Mouse (Mus musculus) ES-E14 (cell line): ENCODE results near the gene Nfatc4. TPM values are rescaled to one million over a fixed set of nuclear protein-coding genes. Genes with fewer than 3 reads are reported as not detected.

Experiments used
- DNase-seq: peaks from one replicate; pipeline ENCODE4 v3.0.0-alpha.2; 2013; ENCODE audit warnings: low read depth, low spot score
- H3K27ac ChIP-seq: 2 replicates; pipeline ENCODE4 v1.5.1; 2012; ENCODE audit warnings: low read depth, mild to moderate bottlenecking, low read length, moderate library complexity, mixed read lengths; ENCODE audit not compliant: poor library complexity, insufficient read depth, severe bottlenecking
- H3K36me3 ChIP-seq: 2 replicates; pipeline ENCODE4 v1.6.1; 2012; ENCODE audit warnings: mild to moderate bottlenecking, low read length, moderate library complexity, mixed read lengths; ENCODE audit not compliant: control insufficient read depth, poor library complexity, insufficient read depth, severe bottlenecking
- H3K4me1 ChIP-seq, 2 experiments: fragments of 150-350 bp in 1 of 2; sonication (generic) in 1 of 2; 2 replicates each; pipeline ENCODE4 v1.6.1; 2012; ENCODE audit warnings: low read length in 2 of 2, mild to moderate bottlenecking in 1 of 2, mixed read lengths in 1 of 2; ENCODE audit not compliant: control insufficient read depth in 2 of 2, insufficient read depth in 2 of 2, poor library complexity in 1 of 2
- H3K4me3 ChIP-seq, 2 experiments: fragments of 150-350 bp in 1 of 2; sonication (generic) in 1 of 2; 2 replicates each; pipeline ENCODE4 v1.5.1; 2012; ENCODE audit warnings: low read length in 2 of 2, low read depth in 1 of 2, mild to moderate bottlenecking in 1 of 2, mixed read lengths in 1 of 2; ENCODE audit not compliant: insufficient read depth in 1 of 2, poor library complexity in 1 of 2, severe bottlenecking in 1 of 2
- H3K9ac ChIP-seq: 2 replicates; pipeline ENCODE4 v1.6.1; 2012; ENCODE audit warnings: low read depth, mild to moderate bottlenecking, low read length, mixed read lengths; ENCODE audit not compliant: poor library complexity, insufficient read depth, severe bottlenecking
- H3K9me3 ChIP-seq: fragments of 150-350 bp; sonication (generic); 2 replicates; pipeline ENCODE4 v1.6.1; 2012; ENCODE audit warnings: low read depth, mild to moderate bottlenecking, low read length; ENCODE audit not compliant: control insufficient read depth, insufficient read depth
- CHD2 ChIP-seq: IDR thresholded peaks from 2 replicates; pipeline ENCODE4 v1.6.1; 2014; ENCODE audit warnings: mild to moderate bottlenecking, low read depth, low read length, inconsistent platforms
- HCFC1 ChIP-seq: IDR thresholded peaks from 2 replicates; pipeline ENCODE4 v1.6.1; 2012; ENCODE audit warnings: low read length, inconsistent platforms, borderline replicate concordance; ENCODE audit not compliant: insufficient read depth
- MAFK ChIP-seq: IDR thresholded peaks from 2 replicates; pipeline ENCODE4 v1.6.1; 2014; ENCODE audit warnings: mild to moderate bottlenecking, low read depth, low read length, inconsistent platforms; ENCODE audit not compliant: insufficient read depth
- ZC3H11A ChIP-seq: IDR thresholded peaks from 2 replicates; pipeline ENCODE4 v1.6.1; 2012; ENCODE audit warnings: low read depth, mild to moderate bottlenecking, inconsistent platforms, low read length, borderline replicate concordance
- ZNF384 ChIP-seq: IDR thresholded peaks from 2 replicates; pipeline ENCODE4 v1.6.1; 2012; ENCODE audit warnings: low read depth, low read length, inconsistent platforms
- in situ Hi-C, 2 experiments: fragments of 600-800 bp; cut with MboI; formaldehyde crosslinking; loops; one replicate each; pipeline ENCODE4 v1.15.1; 2025; ENCODE audit warnings: low sequenced_read_pairs in 2 of 2, inconsistent platforms in 1 of 2; ENCODE audit not compliant: unreplicated experiment in 2 of 2
- total RNA-seq: library from RNA; depleted of rRNA; stranded (reverse); fragments of 300-350 nt; gene quantifications from 2 replicates; pipeline ENCODE4 v1.2.3, GENCODE M21; 2012

Gene Nfatc4
- total RNA-seq, 1 experiment: 6.4 TPM

- in situ Hi-C loops: no loop called here
- DNase-seq: no peak
Observed at GRCm38 (mm10) chr14:55854406-55855100, 31.6 kb downstream of the Nfatc4 start.

GRCm38 (mm10) chr14:55855101-55855561 lies 32.2 kb downstream of the Nfatc4 start:
- TF ChIP-seq ZC3H11A: no peak
- TF ChIP-seq CHD2: no peak
- TF ChIP-seq ZNF384: no peak
- TF ChIP-seq MAFK: peak; percentile 99
- peak overlapping the region; percentile 50; the same call in 1 of the 2 replicates for H3K9ac ChIP-seq
- H3K27ac ChIP-seq: peak overlapping the region; percentile 3; the same call in 1 of the 2 replicates
- no peak for DNase-seq
- peak overlapping the region; percentile 58 to 71 for H3K4me3 ChIP-seq
- peaks cover 2 to 7% of the 10 kb centered on the region in 2 experiments; a peak in 2 of 4 replicates for H3K4me1 ChIP-seq
- H3K36me3 ChIP-seq: no peaks in the 10 kb centered on the region
- in situ Hi-C loops: no loop called here
- no peaks in the 10 kb centered on the region; the same call in 1 of the 2 replicates for H3K9me3 ChIP-seq

More at GRCm38 (mm10) chr14:55854406-55855100, 31.6 kb downstream of the Nfatc4 start:
- no peak for TF ChIP-seq HCFC1
- TF ChIP-seq ZC3H11A: no peak
- no peak for TF ChIP-seq ZNF384
- TF ChIP-seq CHD2: no peak
- no peak for TF ChIP-seq MAFK
- Histone ChIP-seq H3K9me3 (no peaks in the 10 kb centered on the region; the same call in 1 of the 2 replicates), H3K36me3 (no peaks in the 10 kb centered on the region), H3K9ac (peak overlapping the region; percentile 50), H3K27ac (peak overlapping the region; percentile 3; the same call in 1 of the 2 replicates), H3K4me1 (peaks cover 2 to 7% of the 10 kb centered on the region in 2 experiments; a peak in 2 of 4 replicates), H3K4me3 (peak overlapping the region; percentile 58 to 71)

- TF ChIP-seq ZNF384: no peak
- TF ChIP-seq HCFC1: no peak
- no peak for TF ChIP-seq CHD2
- no peak for TF ChIP-seq MAFK
- no peak for TF ChIP-seq ZC3H11A
- no peak overlapping the region for H3K4me3 ChIP-seq
- no peak overlapping the region for H3K27ac ChIP-seq
- DNase-seq: no peak
- no peak overlapping the region for H3K9ac ChIP-seq
- no peaks in the 10 kb centered on the region for H3K36me3 ChIP-seq
- H3K9me3 ChIP-seq: no peaks in the 10 kb centered on the region
- peaks cover 2 to 11% of the 10 kb centered on the region in 2 experiments; a peak in 3 of 4 replicates for H3K4me1 ChIP-seq
- in situ Hi-C loops: no loop called here
Observed at GRCm38 (mm10) chr14:55857588-55857987, 34.6 kb downstream of the Nfatc4 start.

GRCm38 (mm10) chr14:55862186-55862585 lies 39.2 kb downstream of the Nfatc4 start:
- H3K27ac ChIP-seq: no peak overlapping the region
- no peak for DNase-seq
- TF ChIP-seq ZC3H11A: no peak
- TF ChIP-seq HCFC1: no peak
- no peak for TF ChIP-seq MAFK
- TF ChIP-seq CHD2: no peak
- TF ChIP-seq ZNF384: no peak
- H3K4me1 ChIP-seq: peaks cover 4 to 6% of the 10 kb centered on the region in 2 experiments; a peak in 2 of 4 replicates
- peaks cover 17% of the 10 kb centered on the region for H3K36me3 ChIP-seq
- no peak overlapping the region for H3K9ac ChIP-seq
- in situ Hi-C loops: no loop called here
- H3K4me3 ChIP-seq: no peak overlapping the region
- H3K9me3 ChIP-seq: no peaks in the 10 kb centered on the region
